Comparison of ENCODE assay signal across 7 mouse cellular contexts in the genomic region with DNA sequence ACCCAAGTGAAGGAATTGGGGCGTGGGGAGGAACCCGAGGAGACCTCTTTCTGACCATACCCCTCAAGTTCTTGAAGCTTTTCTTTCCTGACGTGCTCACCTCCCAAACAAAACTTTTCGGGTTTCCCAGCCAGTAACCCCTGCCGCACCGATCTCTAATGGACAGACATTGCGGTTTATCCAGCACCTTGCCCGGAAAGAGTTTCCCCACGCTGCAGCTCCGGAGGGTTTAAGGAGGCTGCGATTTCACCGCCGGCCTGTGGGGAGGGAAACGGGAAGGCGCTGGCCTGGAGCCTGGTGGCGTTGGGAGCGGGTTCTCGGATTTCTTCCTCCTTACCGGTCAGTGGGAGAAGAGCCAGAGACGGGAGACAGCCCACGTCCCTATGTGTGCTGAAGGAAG. TPM values are rescaled to one million over a fixed set of nuclear protein-coding genes. Genes with fewer than 3 reads are reported as not detected.
DNase-seq lines count a peak whose midpoint lies in the region; ATAC-seq and TF ChIP-seq lines count a peak whose summit lies in the region.

No protein-coding gene starts in this region.

- H3K27ac ChIP-seq in lung, postnatal 0 days (ENCODE audit: low read length), result no peak overlapping the region
- H3K27ac ChIP-seq in hindbrain, postnatal 0 days, result no peak overlapping the region
- no peak overlapping the region for H3K27ac ChIP-seq in neural tube, embryonic 12.5 days

- no peak for TF ChIP-seq EP300 in lung, postnatal 0 days (IDR thresholded peaks at IDR 0.05)

- no peaks in the 10 kb centered on the region for H3K9me3 ChIP-seq in lung, postnatal 0 days (ENCODE audit: low read length)
- no peaks in the 10 kb centered on the region for H3K9me3 ChIP-seq in hindbrain, postnatal 0 days (ENCODE audit: low read length)
- H3K9me3 ChIP-seq in neural tube, embryonic 12.5 days, result no peaks in the 10 kb centered on the region

- peak overlapping the region; percentile 14; the same call in 1 of the 2 replicates for H3K4me2 ChIP-seq in lung, postnatal 0 days (replicated peaks; ENCODE audit: low read depth, low read length)
- H3K4me2 ChIP-seq in hindbrain, postnatal 0 days (ENCODE audit: low read depth, low read length), result peak overlapping the region; percentile 51
- H3K4me2 ChIP-seq in neural tube, embryonic 12.5 days (replicated peaks), result peak overlapping the region; percentile 45

- no peak for DNase-seq in lung, postnatal 0 days (ENCODE audit: low spot score)
- DNase-seq in lung, postnatal 36 days, result no peak
- DNase-seq in fibroblast of lung, adult 2 months (ENCODE audit: low read depth), result peak; percentile 7
- no peak for DNase-seq in hindbrain, postnatal 0 days (ENCODE audit: low spot score)
- DNase-seq in right cerebral cortex, postnatal 14 days, result no peak
- DNase-seq in cerebellum, adult 8-10 months, result no peak

- under 1% methylated on average over 21 of the region's 21 CpGs for WGBS in lung, postnatal 0 days
- WGBS in hindbrain, postnatal 0 days, result 1% methylated on average over 21 of the region's 21 CpGs
- under 1% methylated on average over 21 of the region's 21 CpGs for WGBS in neural tube, embryonic 12.5 days

- H3K4me3 ChIP-seq in lung, postnatal 0 days (ENCODE audit: low read depth, low read length), result no peak overlapping the region
- H3K4me3 ChIP-seq in hindbrain, postnatal 0 days (ENCODE audit: low read length), result peak overlapping the region; percentile 28
- H3K4me3 ChIP-seq in neural tube, embryonic 12.5 days, result peak overlapping the region; percentile 15; the same call in 1 of the 2 replicates

- no peak; the same call in 1 of the 2 replicates for ATAC-seq in lung, postnatal 0 days
- 0 out of 2 replicates have a peak, but pooled peaks have one; percentile 36 for ATAC-seq in hindbrain, postnatal 0 days
- ATAC-seq in neural tube, embryonic 12.5 days (ENCODE audit: low FRiP score, low read depth), result no peak

- no peaks in the 10 kb centered on the region for H3K4me1 ChIP-seq in lung, postnatal 0 days (ENCODE audit: insufficient read depth, low read depth, low read length)
- H3K4me1 ChIP-seq in hindbrain, postnatal 0 days (ENCODE audit: insufficient read depth, low read length), result no peaks in the 10 kb centered on the region
- H3K4me1 ChIP-seq in neural tube, embryonic 12.5 days, result peaks cover 4% of the 10 kb centered on the region; the same call in 1 of the 2 replicates

- peaks cover 59% of the 10 kb centered on the region for H3K27me3 ChIP-seq in lung, postnatal 0 days (replicated peaks; ENCODE audit: insufficient read depth, low read length)
- H3K27me3 ChIP-seq in hindbrain, postnatal 0 days (ENCODE audit: insufficient read depth, low read length), result peaks cover 82% of the 10 kb centered on the region
- peaks cover 99% of the 10 kb centered on the region for H3K27me3 ChIP-seq in neural tube, embryonic 12.5 days (replicated peaks)

- H3K36me3 ChIP-seq in lung, postnatal 0 days (ENCODE audit: insufficient read depth, low read length), result no peaks in the 10 kb centered on the region
- no peaks in the 10 kb centered on the region for H3K36me3 ChIP-seq in hindbrain, postnatal 0 days (ENCODE audit: insufficient read depth, low read length)
- no peaks in the 10 kb centered on the region for H3K36me3 ChIP-seq in neural tube, embryonic 12.5 days

- no peak overlapping the region for H3K9ac ChIP-seq in lung, postnatal 0 days (replicated peaks; ENCODE audit: low read depth)
- peak overlapping the region; percentile 28; the same call in 1 of the 2 replicates for H3K9ac ChIP-seq in hindbrain, postnatal 0 days (replicated peaks; ENCODE audit: low read length)
- no peak overlapping the region for H3K9ac ChIP-seq in neural tube, embryonic 12.5 days

- peak; percentile 33 for TF ChIP-seq CTCF in lung, postnatal 0 days (IDR thresholded peaks at IDR 0.05)
- peak; percentile 47 for TF ChIP-seq CTCF in hindbrain, postnatal 0 days (IDR thresholded peaks at IDR 0.05; ENCODE audit: low read depth)

RNA-seq across cellular contexts. Expression of a gene that starts 5.9 kb away (rescaled TPM):
- not detected in 2 replicates for polyA plus RNA-seq in lung, postnatal 0 days (2015; fragmentation: Nextera tagmentation; extraction: Ambion mirVana)
- 13.0 and 13.2 TPM in 2 replicates for total RNA-seq in hindbrain, postnatal 0 days (2014; rRNA removed)
- 6.3 and 6.9 TPM in 2 replicates for polyA plus RNA-seq in hindbrain, postnatal 0 days (2015; fragmentation: Nextera tagmentation; extraction: Ambion mirVana)
- polyA plus RNA-seq in neural tube, embryonic 12.5 days (2016; fragmentation: Nextera tagmentation; extraction: Ambion mirVana), result 3.9 and 4.2 TPM in 2 replicates
